Mouse (Mus musculus) left cerebral cortex, postnatal 25 days (tissue): ENCODE measurements around the gene Sesn3. TPM values are rescaled to one million over a fixed set of nuclear protein-coding genes. Genes with fewer than 3 reads are reported as not detected.
"Not testable (repeated sequence)": the region's sequence is repeated elsewhere in the genome, so short reads cannot be mapped to it uniquely, and the experiment has no call there.

Source experiments
- DNase-seq, 2 experiments: peaks; one replicate each; pipeline ENCODE4 v3.0.0; 2022; ENCODE audit warnings: low spot score in 2 of 2, mixed read lengths in 1 of 2
- intact Hi-C: fragments of 180-260 bp; cut with DNase I; formaldehyde crosslinking; loops from one replicate; pipeline ENCODE4 v1.15.1; 2025
- total RNA-seq, 2 experiments: library from RNA; stranded (reverse); gene quantifications; 2 replicates each; pipeline ENCODE4 v1.2.3; 2021

Gene Sesn3
- total RNA-seq: 100 to 1,000 TPM; 106 to 116 TPM

GRCm38 (mm10) chr9:14274986-14275720 is at the start of gene Sesn3:
Gene Sesn3, plus strand, starts transcription at chr9:14275067.
- intact Hi-C loops: loop anchor here (5.0 to 10.0 kb wide), 3 partner anchors 107 to 218 kb away; partner anchors contain the start of gene Endod1

GRCm38 (mm10) chr9:14227086-14227485 is 47.8 kb upstream of the Sesn3 start:
- DNase-seq, intact Hi-C loops: not testable (repeated sequence)

More at GRCm38 (mm10) chr9:14274986-14275720, at the start of gene Sesn3:
- peak; percentile 63 to 77 for DNase-seq

GRCm38 (mm10) chr9:14233702-14234373 is 41.0 kb upstream of the Sesn3 start:
- intact Hi-C loops: no loop called here
- DNase-seq: no peak

GRCm38 (mm10) chr9:14235286-14235685 is 39.6 kb upstream of the Sesn3 start:
- DNase-seq: no peak
- intact Hi-C loops: no loop called here

- intact Hi-C loops, DNase-seq: not testable (repeated sequence)
Measured at GRCm38 (mm10) chr9:14241003-14241402, 33.9 kb upstream of the Sesn3 start.

- intact Hi-C loops: no loop called here
- DNase-seq: no peak
Measured at GRCm38 (mm10) chr9:14242308-14242707, 32.6 kb upstream of the Sesn3 start.

GRCm38 (mm10) chr9:14244528-14244927 is 30.3 kb upstream of the Sesn3 start:
- intact Hi-C loops: no loop called here
- DNase-seq: no peak

- no peak for DNase-seq
- intact Hi-C loops: no loop called here
Measured at GRCm38 (mm10) chr9:14245013-14245586, 29.8 kb upstream of the Sesn3 start.

GRCm38 (mm10) chr9:14246016-14246799 is 28.7 kb upstream of the Sesn3 start:
- peak in 1 of 2 experiments; percentile 47 for DNase-seq
- intact Hi-C loops: no loop called here

- intact Hi-C loops: no loop called here
Measured at GRCm38 (mm10) chr9:14247480-14248208, 27.2 kb upstream of the Sesn3 start.

GRCm38 (mm10) chr9:14248209-14248596 is 26.7 kb upstream of the Sesn3 start:
- no peak for DNase-seq
- intact Hi-C loops: no loop called here

More at GRCm38 (mm10) chr9:14247480-14248208, 27.2 kb upstream of the Sesn3 start:
- DNase-seq: peak; percentile 14 to 26

GRCm38 (mm10) chr9:14261150-14261549 is 13.7 kb upstream of the Sesn3 start:
- intact Hi-C loops: no loop called here
- DNase-seq: no peak

- no peak for DNase-seq
- intact Hi-C loops: no loop called here
Measured at GRCm38 (mm10) chr9:14262568-14262972, 12.3 kb upstream of the Sesn3 start.

GRCm38 (mm10) chr9:14266470-14266869 is 8.4 kb upstream of the Sesn3 start:
- intact Hi-C loops: no loop called here
- DNase-seq: no peak

- no peak for DNase-seq
- intact Hi-C loops: no loop called here
Measured at GRCm38 (mm10) chr9:14268578-14268977, 6.3 kb upstream of the Sesn3 start.

- no peak for DNase-seq
- intact Hi-C loops: loop anchor here (10.0 kb wide), 1 partner anchor 188 kb away; no protein-coding TSS in a partner anchor
Measured at GRCm38 (mm10) chr9:14272921-14273320, 1.9 kb upstream of the Sesn3 start.

- intact Hi-C loops: loop anchor here (10.0 kb wide), 1 partner anchor 190 kb away; no protein-coding TSS in a partner anchor
- DNase-seq: no peak
Measured at GRCm38 (mm10) chr9:14274586-14274985, 281 bp upstream of the Sesn3 start.

- intact Hi-C loops: loop anchor here (2.0 to 10.0 kb wide), 5 partner anchors 101 to 381 kb away; partner anchors contain the start of gene Endod1
- DNase-seq: peak; percentile 97 to 100
Measured at GRCm38 (mm10) chr9:14275792-14276480, 1.1 kb downstream of the Sesn3 start.
